Mouse (Mus musculus) heart, postnatal 0 days (tissue): ENCODE measurements around the gene Rnf10. TPM values are rescaled to one million over a fixed set of nuclear protein-coding genes. Genes with fewer than 3 reads are reported as not detected.
A peak's percentile ranks its signal among the peaks of the same experiment; 100 is the strongest.

Experiments
- ATAC-seq: fragments of 200-750 bp; cut with Nextera tagmentation; 2 replicates; pipeline ENCODE4 v1.8.0; 2017; ENCODE audit warnings: low read depth, moderate number of reproducible peaks, moderate library complexity; ENCODE audit not compliant: insufficient read depth
- DNase-seq: peaks from one replicate; pipeline ENCODE4 v3.0.0-alpha.2; 2016; ENCODE audit warnings: low spot score
- H3K27ac ChIP-seq: fragments of 300-500 bp; sonication (generic); 2 replicates; pipeline ENCODE4 v1.5.1; 2014; ENCODE audit warnings: low read depth, mild to moderate bottlenecking
- H3K27me3 ChIP-seq: fragments of 300-500 bp; sonication (generic); 2 replicates; pipeline ENCODE4 v1.6.1; 2014; ENCODE audit warnings: low read length, mixed read lengths; ENCODE audit not compliant: control insufficient read depth, insufficient read depth
- H3K36me3 ChIP-seq: fragments of 300-500 bp; sonication (generic); replicated peaks from 2 replicates; pipeline ENCODE4 v1.6.1; 2014; ENCODE audit warnings: low read length, mixed read lengths; ENCODE audit not compliant: control insufficient read depth, insufficient read depth
- H3K4me1 ChIP-seq: fragments of 300-500 bp; sonication (generic); 2 replicates; pipeline ENCODE4 v1.6.1; 2014; ENCODE audit warnings: antibody characterized with exemption; ENCODE audit not compliant: control insufficient read depth, insufficient read depth
- H3K4me2 ChIP-seq: fragments of 300-500 bp; sonication (generic); 2 replicates; pipeline ENCODE4 v1.6.1; 2014; ENCODE audit warnings: low read depth, mild to moderate bottlenecking, low read length, moderate library complexity
- H3K4me3 ChIP-seq: fragments of 300-500 bp; sonication (generic); 2 replicates; pipeline ENCODE4 v1.5.1; 2014; ENCODE audit warnings: low read depth, low read length
- H3K9ac ChIP-seq: fragments of 300-500 bp; sonication (generic); replicated peaks from 2 replicates; pipeline ENCODE4 v1.6.1; 2014; ENCODE audit warnings: low read depth, low read length, mixed read lengths
- H3K9me3 ChIP-seq: fragments of 300-500 bp; sonication (generic); replicated peaks from 2 replicates; pipeline ENCODE4 v1.6.1; 2016; ENCODE audit warnings: low read length; ENCODE audit not compliant: control insufficient read depth
- CTCF ChIP-seq: IDR thresholded peaks from 2 replicates; pipeline ENCODE4 v1.5.1; 2016; ENCODE audit warnings: antibody characterized with exemption, control low read depth, low read depth
- EP300 ChIP-seq: IDR thresholded peaks from 2 replicates; pipeline ENCODE4 v1.6.1; 2016; ENCODE audit warnings: antibody characterized with exemption, low read depth
- WGBS: fragments of 180-500 bp; shearing (Covaris S2); extraction: QIAGEN DNeasy Blood & Tissue Kit; methylation state at CpG from one replicate; pipeline ENCODE4 v1.1.7; 2014; 5-methylcytosine and 5-hydroxymethylcytosine counted together
- polyA plus RNA-seq: library from polyadenylated mRNA; unstranded; fragments of >200 nt; fragmentation: Nextera tagmentation; extraction: Ambion mirVana; gene quantifications from 2 replicates; pipeline ENCODE4 v1.2.1, GENCODE M21; 2015
- total RNA-seq: library from RNA; depleted of rRNA; stranded (reverse); fragments of >200 nt; gene quantifications from 2 replicates; pipeline ENCODE4 v1.2.3, GENCODE M21; 2014; ENCODE audit warnings: low replicate concordance

Gene Rnf10
- total and polyA plus RNA-seq, 2 experiments from 2014 or later: 82.4 to 105 TPM

DNA sequence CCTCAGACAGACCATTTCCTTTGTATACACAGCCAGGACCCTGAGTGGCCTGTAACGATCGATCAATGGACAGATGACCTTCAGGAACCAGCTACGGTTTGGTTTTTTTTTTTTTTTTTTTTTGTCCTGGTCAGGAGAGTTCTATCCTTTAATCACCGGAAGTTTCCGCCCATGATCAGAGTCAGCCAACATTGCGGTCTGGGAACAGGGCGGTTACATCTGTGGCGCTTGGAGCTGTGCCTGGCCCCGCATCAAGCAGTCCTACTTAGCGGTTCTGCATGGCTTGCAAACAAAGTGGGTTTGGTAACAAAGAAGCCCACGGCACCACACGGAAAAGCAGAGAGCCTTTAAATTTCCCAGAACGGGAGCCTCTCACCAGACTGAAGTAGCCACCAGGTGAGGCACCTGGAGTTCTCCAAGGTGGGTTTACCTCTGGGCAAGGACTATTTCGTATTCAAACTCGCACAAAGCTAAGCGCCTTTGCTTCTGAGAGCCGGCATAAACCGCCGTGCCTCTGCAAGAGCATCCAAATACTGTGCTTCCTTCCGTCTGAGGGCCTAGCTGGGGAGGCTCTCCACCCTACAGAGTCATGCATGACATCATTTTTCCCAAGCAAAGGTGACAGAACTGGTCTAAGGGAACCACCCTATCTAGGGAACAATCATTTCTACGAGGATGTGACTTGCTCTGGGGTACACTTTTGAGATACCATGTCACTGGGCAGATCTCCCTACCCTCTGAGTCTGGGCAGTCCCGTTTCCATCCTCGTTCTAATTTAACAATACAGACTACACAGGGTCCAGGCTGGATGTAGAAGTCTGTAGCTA is 68.8 kb downstream of the Rnf10 start:
- Histone ChIP-seq H3K36me3 (no peaks in the 10 kb centered on the region), H3K4me1 (peaks cover 10% of the 10 kb centered on the region), H3K4me3 (peak overlapping the region; percentile 44), H3K27me3 (peaks cover 24% of the 10 kb centered on the region), H3K9ac (peak overlapping the region; percentile 37; the same call in 1 of the 2 replicates), H3K4me2 (peak overlapping the region; percentile 64), H3K27ac (peak overlapping the region; percentile 60), H3K9me3 (no peaks in the 10 kb centered on the region)
- DNase-seq (no peak), ATAC-seq (peak; percentile 53)
- TF ChIP-seq EP300 (no peak), CTCF (no peak)
- WGBS: 20% methylated on average over 23 of the region's 23 CpGs

- no peak for TF ChIP-seq EP300
- no peak for TF ChIP-seq CTCF
- Histone ChIP-seq H3K4me3 (peak overlapping the region; percentile 60), H3K27me3 (peaks cover 63% of the 10 kb centered on the region), H3K27ac (no peak overlapping the region), H3K9me3 (no peaks in the 10 kb centered on the region), H3K9ac (no peak overlapping the region), H3K4me2 (peak overlapping the region; percentile 94), H3K4me1 (peaks cover 10% of the 10 kb centered on the region), H3K36me3 (no peaks in the 10 kb centered on the region)
- no peak for ATAC-seq
- DNase-seq: no peak
- 4% methylated on average over 12 of the region's 12 CpGs for WGBS
These were observed 78.0 kb downstream of the Rnf10 start for GRCm38 (mm10) chr5:115194626-115195221.

GRCm38 (mm10) chr5:115193669-115194625 is 78.8 kb downstream of the Rnf10 start, which contains the start of gene Cabp1:
TSS of gene Cabp1 (minus strand) at chr5:115194381.
- no peaks in the 10 kb centered on the region for H3K36me3 ChIP-seq
- DNase-seq (no peak), ATAC-seq (peak; percentile 16; the same call in 1 of the 2 replicates)
- 0 out of 2 replicates have a peak within 1 kb of the TSS, but pooled peaks have one; percentile 4 for H3K9ac ChIP-seq
- TF ChIP-seq CTCF: peak; percentile 23
- no peak for TF ChIP-seq EP300
- under 1% methylated on average over 100 of the region's 116 CpGs for WGBS
- no peak within 1 kb of the TSS for H3K27ac ChIP-seq
- peaks cover 65% of the 10 kb centered on the region for H3K27me3 ChIP-seq
- peak within 1 kb of the TSS; percentile 94 for H3K4me2 ChIP-seq
- H3K4me1 ChIP-seq: peaks cover 10% of the 10 kb centered on the region
- no peaks in the 10 kb centered on the region for H3K9me3 ChIP-seq
- peak within 1 kb of the TSS; percentile 60 for H3K4me3 ChIP-seq

DNA sequence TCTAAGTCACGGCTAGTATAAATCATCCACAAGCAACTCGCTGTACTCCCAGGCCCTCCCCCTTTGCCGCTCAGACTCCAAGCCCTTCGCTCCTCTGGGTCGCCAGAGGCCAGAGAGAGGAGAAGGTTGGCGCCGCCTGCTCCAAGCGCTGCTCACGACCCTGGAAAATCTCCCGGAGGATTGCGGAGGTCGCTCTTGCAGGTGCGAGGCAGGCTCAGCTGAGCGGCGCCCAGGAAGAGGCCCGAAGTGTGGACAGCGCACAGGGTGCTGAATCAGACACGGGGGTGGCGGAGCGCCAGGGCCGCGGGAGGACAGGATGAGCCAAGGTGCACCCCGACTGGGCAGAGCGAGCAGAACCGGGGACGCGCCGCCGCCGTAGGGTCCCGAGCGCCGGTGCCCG is 79.5 kb downstream of the Rnf10 start:
- DNase-seq (no peak), ATAC-seq (peak; percentile 73)
- under 1% methylated on average over 24 of the region's 34 CpGs for WGBS
- Histone ChIP-seq H3K36me3 (no peaks in the 10 kb centered on the region), H3K9me3 (no peaks in the 10 kb centered on the region), H3K4me1 (peaks cover 10% of the 10 kb centered on the region), H3K9ac (0 out of 2 replicates have a peak overlapping the region, but pooled peaks have one; percentile 4), H3K27ac (no peak overlapping the region), H3K27me3 (peaks cover 65% of the 10 kb centered on the region), H3K4me2 (peak overlapping the region; percentile 94), H3K4me3 (peak overlapping the region; percentile 60)
- TF ChIP-seq EP300 (no peak), CTCF (no peak)

DNA sequence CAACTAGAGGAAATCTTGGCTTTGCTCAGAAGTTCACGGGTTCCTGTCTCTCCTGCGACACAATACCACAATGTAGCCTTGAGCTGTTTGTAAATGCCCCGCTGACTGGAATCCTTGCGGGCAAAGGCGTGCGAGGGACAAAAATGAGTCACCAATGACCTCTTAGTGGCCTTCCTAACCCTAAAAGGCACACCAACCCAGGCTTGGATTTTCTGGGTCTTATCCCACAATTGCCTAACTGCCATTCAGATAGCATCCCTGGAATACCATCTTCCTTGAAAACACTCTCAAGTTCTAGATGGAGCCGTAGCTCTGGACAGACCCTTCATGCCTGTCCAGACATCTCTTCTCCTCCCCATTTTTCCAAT is 79.9 kb downstream of the Rnf10 start:
- ATAC-seq: no peak
- no peak overlapping the region for H3K9ac ChIP-seq
- H3K27ac ChIP-seq: no peak overlapping the region
- WGBS: 24% methylated on average over 7 of the region's 7 CpGs
- peak overlapping the region; percentile 94; the same call in 1 of the 2 replicates for H3K4me2 ChIP-seq
- H3K4me3 ChIP-seq: peak overlapping the region; percentile 60; the same call in 1 of the 2 replicates
- no peaks in the 10 kb centered on the region for H3K36me3 ChIP-seq
- TF ChIP-seq EP300 (no peak), CTCF (no peak)
- DNase-seq: no peak
- peaks cover 10% of the 10 kb centered on the region for H3K4me1 ChIP-seq
- no peaks in the 10 kb centered on the region for H3K9me3 ChIP-seq
- peaks cover 65% of the 10 kb centered on the region for H3K27me3 ChIP-seq
